Mouse (Mus musculus): ENCODE results near the gene Sds. TPM values are rescaled to one million over a fixed set of nuclear protein-coding genes. Genes with fewer than 3 reads are reported as not detected.

Gene Sds
- polyA plus RNA-seq, 1 experiment, result not detected

Other genes starting within 250 kb of the Sds start
- not detected in 2 replicates for gene Lhx5, start 44.8 kb upstream of the Sds start, polyA plus RNA-seq (2012; ENCODE audit: insufficient read depth, insufficient read length, missing spikeins)
- gene Sdsl, start 3.7 kb upstream of the Sds start, polyA plus RNA-seq (2012; ENCODE audit: insufficient read depth, insufficient read length, missing spikeins), result 22.0 and 25.5 TPM in 2 replicates
- 20.4 and 22.8 TPM in 2 replicates for gene Plbd2, start 27.1 kb downstream of the Sds start, polyA plus RNA-seq (2012; ENCODE audit: insufficient read depth, insufficient read length, missing spikeins)
- 4.3 and 5.7 TPM in 2 replicates for gene Slc8b1, start 34.6 kb downstream of the Sds start, polyA plus RNA-seq (2012; ENCODE audit: insufficient read depth, insufficient read length, missing spikeins)
- 28.6 and 39.1 TPM in 2 replicates for gene Tpcn1, start 112.1 kb downstream of the Sds start, polyA plus RNA-seq (2012; ENCODE audit: insufficient read depth, insufficient read length, missing spikeins)
- gene Iqcd, start 112.5 kb downstream of the Sds start, polyA plus RNA-seq (2012; ENCODE audit: insufficient read depth, insufficient read length, missing spikeins), result not detected in 2 replicates
- 11.3 and 15.3 TPM in 2 replicates for gene Rita1, start 136.1 kb downstream of the Sds start, polyA plus RNA-seq (2012; ENCODE audit: insufficient read depth, insufficient read length, missing spikeins)
- gene Ddx54, start 136.2 kb downstream of the Sds start, polyA plus RNA-seq (2012; ENCODE audit: insufficient read depth, insufficient read length, missing spikeins), result 10.3 and 13.0 TPM in 2 replicates
- gene Cfap73, start 157.7 kb downstream of the Sds start, polyA plus RNA-seq (2012; ENCODE audit: insufficient read depth, insufficient read length, missing spikeins), result not detected in 2 replicates
- not detected in 2 replicates for gene Rasal1, start 172.3 kb downstream of the Sds start, polyA plus RNA-seq (2012; ENCODE audit: insufficient read depth, insufficient read length, missing spikeins)
- 0.52 TPM in 1 of 2 replicates, not detected in the other for gene Dtx1, start 235.4 kb downstream of the Sds start, polyA plus RNA-seq (2012; ENCODE audit: insufficient read depth, insufficient read length, missing spikeins)

Measured in brown adipose tissue, adult 24 weeks (tissue).